Mouse (Mus musculus): ENCODE results near the gene Cyp2w1.

Cyp2w1 gene

DNA sequence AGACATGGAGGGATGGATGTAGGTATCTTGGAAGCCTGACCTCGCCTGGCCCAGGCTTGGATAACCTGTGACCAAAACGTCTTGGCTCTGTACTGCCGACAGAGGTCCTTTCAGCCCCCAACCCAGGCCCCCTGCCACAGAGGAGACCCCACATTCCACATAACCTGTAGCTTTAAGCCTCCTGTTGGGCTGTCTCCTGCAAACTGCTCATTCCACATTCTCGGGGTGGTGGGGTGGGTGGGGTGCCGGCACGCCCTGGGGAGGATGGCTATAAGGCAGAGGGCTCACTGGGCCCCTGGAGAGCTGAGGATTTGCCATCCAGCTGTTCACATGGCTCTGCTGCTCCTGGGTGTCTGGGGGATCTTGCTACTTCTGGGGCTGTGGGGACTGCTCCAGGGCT, at the start of gene Cyp2w1:
Gene Cyp2w1 (plus strand): TSS at position 301 of the 400 bp plus-strand sequence.
- no peak for DNase-seq

DNA sequence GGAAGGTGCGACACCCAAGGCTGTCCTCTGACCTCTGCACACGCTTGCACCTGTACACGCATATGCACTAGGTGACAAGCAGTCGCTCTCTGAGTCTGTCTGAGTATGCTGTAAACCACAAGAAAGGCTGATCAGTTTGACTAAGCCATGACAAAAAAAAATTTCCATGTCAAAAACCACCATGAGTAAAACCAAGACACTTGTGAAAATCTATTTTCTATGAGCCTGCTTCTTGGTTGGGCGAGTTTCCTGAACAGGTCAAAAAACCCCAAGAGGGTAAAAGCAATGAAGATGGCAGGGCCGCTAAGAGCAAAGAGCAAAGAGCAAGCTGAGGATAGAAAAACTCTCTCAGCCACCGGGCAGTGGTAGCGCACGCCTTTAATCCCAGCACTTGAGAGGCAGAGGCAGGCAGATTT, 48.8 kb upstream of the Cyp2w1 start:
- no peak for DNase-seq

DNA sequence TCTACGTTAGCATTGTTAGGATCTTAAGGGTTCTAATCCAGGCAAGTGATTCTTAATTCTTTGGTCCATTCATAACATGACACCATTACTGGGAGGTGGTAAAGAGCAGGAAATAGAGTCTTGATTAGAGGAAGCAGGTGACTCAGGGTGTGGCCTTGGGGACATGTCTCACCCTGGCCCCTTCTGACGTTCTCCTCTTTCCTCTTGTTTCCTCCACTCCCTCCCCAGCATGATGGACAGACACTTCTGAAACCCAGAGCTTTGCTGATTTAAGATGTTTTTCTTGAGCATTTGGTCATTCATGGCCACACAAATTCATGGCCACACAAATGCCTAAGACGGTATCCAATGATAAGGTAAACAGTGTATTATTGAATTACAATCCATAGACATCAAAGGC, 42.5 kb upstream of the Cyp2w1 start:
- DNase-seq, result no peak

DNA sequence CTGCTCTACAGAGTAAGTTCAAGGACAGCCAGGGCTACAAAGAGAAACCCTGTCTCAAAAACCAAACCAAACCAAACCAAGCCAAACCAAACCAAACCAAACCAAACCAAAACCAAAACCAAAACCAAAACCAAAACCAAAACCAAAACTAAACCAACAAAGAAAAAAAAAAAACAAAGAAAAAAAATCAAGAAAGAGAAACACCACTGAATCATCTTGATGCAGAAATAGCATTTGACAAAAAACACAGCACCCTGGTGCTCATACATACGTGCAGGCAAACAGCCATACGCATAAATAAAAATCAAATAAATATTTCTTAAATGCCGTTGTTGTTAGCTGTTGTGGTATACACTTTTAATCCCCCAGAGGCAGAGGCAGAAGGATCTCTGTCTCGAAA, 41.9 kb upstream of the Cyp2w1 start:
- no peak for DNase-seq

DNA sequence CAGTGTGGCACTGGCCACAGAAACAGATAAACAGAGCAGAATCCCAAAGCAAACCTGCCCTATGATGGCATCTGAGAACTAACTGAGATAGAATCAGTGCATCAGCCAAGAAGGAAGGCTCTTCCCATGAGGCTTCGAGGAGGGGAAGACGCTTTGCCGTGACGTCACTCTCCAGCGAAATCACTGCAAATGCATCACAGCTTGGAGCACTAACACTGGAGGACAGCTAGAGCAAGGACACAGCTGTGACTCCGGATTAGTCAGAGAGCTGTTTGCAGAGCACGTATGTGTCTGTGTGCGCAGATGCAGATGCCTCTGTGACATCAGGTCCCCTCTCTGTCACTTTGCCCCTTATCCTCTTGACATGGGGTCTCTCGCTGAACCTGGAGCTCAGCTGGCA, 40.6 kb upstream of the Cyp2w1 start:
- no peak for DNase-seq

DNA sequence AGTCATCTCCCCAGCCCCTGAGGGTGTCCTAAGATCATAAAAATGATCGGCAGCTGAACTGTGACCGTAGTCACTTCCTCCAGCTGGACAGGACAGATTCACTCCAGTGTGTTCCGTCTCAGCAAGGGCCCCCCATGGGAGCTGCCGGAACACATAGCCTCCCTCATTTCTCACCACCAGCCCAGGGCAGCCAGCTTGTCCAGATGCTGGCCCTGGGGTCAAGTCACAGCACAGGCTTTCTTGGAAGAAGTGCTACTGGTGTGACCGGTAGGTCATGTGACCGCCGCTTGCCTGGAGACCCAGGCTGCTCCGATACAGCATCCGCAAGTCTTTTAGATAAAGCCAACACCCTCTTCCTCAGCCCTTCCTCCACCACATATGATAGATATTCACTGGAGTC, 38.9 kb upstream of the Cyp2w1 start:
- no peak for DNase-seq

DNA sequence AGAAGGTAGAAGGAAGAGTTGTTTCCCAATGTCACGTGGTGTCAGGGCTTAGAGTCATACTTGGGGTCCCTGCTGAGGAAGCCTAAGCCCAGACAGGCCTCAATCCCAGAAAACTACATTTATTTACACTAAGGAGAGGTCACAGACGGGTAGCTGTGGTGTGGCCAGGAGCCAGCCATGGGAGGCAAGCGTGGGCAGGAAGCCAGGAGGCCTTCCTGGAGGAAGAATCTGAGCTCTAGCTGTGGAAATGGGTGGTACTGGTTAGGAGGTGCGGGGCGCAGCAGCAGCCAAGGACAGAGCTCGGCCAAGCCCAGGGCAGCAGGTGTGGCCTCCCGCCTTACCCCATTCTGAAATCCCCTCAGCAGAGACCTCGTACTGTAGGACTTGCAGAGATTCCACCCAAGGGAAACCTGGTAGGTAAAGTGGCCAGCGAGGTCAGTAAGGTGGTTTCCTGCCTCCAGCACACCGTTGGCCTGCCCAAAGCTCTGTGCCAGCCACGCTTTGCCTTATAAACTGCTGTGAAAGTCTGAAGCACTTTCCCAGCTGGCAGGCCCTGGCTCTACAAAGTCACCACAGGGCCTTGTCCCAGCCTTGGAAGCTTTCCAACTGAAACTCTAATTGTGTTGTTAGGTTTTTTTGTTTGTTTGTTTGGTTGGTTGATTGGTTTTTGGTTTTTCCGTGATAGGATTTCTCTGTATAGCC, 37.3 kb upstream of the Cyp2w1 start:
- no peak for DNase-seq

DNA sequence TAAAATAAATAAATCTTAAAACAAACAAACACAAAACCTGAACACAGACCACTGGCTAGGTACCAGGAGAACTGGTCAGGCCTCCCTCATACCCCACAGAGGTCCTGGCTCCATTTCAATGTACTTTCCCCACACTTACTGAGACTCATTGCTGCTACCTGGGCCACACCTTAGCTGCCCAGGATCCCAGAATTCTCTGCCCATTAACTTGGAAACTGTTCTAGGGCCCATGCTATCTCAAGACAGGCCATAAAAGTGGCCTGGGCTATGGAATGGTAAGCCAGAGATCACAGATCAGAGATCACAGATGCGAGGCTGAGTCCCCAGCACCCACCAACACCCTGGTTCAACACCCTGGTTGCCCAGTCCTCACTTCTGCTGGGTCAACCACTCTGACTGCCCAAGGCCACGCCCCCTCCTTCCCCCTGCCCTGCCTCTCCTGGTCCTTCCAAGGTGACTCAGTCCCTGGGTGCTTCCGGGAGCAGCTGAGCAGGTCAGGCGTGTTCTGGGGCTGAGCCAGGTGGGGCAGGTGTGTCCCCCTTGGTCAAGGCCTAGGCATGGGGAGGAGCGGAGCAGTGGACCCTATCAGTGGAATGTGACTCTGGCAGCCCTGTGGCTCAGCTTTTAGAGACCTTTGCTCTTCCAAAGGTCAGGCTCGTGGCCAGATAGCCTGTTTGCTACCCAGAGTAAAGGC, 35.3 kb upstream of the Cyp2w1 start:
- peak in 1 of 2 experiments; percentile 35 for DNase-seq

DNA sequence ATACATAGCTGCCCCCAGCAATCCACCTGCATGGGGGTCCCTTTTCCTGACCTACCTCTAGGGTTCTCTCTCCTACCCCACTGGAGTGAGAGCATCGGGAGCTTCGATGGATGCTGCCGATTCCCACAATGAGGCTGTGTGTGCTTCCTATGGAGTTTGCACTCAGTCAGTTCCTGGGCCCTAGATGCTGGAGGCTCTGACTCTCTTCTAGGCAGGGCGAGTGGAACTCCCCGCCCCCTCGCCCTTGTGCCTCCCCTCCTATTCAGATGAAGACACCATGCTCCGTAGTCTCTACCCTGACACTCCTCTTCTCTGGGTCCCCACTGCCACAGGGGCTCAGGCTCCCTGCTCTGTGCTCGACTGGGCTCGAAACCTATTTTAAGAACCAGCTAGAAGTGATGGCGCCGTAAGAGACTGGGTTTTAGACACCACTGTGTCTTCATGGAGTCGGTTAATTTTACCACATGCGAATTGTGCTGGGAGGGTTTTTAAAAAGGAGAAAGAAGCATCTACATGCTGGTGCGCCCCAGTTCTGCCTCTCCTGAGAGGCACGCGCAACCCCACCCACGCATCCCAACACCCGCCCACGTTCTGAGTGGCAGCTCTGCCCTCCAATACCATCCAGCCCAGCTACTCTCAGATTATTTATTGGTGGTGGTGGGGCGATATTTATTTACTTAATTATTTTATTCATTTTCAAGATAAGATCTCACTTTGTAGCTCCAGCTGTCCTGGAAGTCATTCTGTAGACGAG, 34.5 kb upstream of the Cyp2w1 start:
- no peak for DNase-seq

DNA sequence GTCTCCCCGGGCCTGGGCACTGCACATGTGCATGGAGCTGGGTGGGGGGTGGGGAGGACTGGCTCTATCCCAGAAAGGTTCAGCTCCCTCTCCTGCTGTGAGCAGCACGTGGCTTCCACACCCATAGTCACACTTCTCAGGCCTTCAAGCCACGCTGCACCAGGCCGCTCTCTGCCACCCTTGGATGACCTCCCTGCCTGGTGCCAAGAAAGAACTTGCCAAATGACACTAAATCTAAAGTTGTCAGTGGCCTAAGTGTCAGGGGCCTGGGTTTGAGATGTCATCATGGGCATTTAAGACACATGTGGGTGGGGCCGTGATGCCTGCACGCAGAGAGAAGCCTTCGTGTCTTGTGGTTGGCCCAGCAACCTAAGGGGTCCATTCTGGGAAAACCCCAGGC, 32.0 kb upstream of the Cyp2w1 start:
- DNase-seq, result no peak

DNA sequence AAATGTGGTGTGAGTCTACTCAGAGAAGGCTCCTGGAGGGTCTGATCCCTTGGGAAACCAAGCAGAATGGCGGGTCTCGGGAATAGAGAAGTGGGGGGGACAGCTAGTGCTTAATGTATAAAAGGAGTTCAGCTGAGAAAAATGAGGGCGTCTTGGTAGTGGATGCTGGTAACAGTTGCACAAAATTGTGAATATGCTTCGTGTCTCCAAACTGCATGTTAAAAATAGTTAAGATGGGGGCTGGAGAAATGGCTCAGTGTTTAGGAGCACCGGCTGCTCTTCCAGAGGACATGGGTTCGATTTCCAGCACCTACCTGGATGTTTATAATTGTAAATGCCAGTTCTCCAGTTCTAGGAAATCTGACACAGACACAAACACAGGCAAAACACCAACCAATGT, 31.1 kb upstream of the Cyp2w1 start:
- DNase-seq, result no peak

DNA sequence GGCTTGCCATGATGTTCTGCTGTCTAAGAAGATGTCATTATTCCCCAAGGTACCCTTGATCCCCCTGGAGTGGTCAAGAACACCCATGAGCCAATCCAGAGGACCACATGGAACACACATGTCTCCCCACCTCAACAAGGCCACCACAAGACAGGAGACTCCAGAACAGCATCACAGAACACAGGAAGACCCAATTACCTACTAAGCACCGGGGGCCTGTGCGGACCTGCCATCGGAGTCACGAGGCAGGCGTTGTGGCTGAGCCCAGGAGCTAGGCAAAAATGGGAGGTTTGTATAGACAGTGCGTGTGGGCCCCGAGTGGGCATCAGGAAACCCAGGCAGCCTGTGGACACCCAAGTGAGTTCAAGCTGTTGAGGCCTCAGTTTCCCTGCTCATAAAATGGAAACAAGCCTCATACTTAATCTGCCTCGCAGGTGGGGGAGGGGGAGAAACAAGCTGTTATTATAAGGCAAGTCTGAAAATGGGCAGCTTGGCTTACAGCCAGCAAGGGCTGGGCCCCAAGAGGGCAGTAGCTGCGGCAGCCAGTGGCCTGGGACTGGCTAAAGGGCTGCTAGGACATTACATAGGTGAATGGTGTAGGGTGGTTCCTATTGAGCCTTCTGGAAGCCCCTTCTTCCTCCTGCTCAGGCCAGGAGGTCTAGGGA, 29.0 kb upstream of the Cyp2w1 start:
- peak; percentile 65 to 68 for DNase-seq

DNA sequence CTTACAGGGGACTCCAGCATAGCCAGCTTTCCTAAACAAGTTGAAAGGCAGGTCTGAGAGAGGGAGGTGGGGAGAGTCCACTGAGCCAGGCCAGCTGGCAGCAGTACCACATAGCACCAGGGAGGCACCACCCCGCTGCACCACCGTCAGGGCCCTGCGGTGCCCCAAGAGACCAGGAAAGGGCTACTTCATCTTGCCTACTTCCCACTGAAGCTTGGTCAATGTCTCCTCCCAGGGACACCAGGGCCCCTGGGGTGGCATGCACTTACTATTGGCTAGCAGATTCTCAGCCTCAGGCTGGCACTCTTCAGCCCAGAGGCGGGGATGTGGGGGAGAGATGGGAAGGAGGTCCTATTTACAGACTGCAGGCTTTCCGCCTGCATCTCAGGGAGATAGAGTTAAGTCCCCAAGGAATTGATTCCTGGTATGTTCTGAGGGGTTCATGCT, 28.3 kb upstream of the Cyp2w1 start:
- DNase-seq, result peak; percentile 62 to 64

DNA sequence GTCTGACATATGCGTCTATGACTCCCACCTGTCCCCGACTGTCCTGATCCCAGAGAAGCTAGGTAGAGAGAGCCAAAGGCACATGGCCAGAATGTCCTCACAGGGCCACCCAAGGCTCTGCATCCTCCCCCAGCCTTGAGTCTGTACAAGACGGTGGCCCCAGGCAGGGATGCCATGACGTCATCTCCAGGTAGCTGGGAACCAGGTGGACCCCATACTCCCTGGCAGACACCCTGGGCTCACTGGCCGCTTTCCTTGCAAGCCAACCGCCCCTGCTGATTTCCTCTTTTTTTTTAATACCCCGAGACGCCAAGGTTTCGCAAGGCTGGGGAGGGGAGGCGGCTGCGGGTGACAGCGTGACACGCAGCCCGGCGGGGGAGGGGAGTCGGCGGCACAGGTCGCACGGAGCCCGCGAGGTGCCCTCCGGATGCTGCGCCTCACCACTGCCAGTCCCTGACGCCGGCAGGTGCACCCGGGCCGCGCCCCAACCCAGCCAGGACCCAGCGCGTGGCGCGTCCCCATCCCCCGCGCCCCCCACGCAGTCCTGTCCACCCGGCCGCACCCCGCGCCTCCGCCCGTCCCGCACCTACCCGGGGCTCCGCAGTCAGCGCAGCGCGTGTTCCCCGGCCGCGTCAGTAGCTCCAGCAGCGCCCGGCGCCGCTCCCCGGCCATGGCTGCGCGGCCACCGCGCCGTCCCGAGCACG, 27.6 kb upstream of the Cyp2w1 start:
- peak; percentile 85 for DNase-seq

DNA sequence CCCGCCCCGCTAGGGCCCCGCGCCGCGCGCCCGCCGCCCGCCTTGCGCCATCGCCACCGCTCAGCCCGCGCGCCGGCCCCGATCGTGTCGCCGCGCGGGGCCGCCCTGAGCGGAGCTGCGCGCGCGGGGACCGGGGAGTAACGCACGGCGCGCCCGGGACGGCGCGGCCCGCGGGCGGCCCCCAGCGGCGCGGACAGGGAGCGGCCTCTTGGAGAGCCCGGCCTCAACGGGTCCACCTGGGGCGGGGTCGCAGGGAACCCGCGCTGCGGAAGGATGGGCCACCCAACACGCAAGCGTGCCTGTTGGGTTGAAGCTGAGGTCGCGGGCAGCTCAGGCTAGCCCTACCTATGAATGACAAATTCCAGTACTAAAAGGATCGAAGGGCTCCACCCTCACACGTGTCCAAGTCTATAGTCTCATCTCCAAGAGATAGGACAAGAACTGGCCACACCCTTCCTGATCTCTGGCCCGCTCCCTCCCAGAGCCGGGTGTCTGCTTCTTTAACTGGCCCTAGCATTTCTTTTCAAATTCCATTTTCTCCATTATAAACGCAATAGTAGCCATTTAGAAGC, 26.9 kb upstream of the Cyp2w1 start, which contains the start of gene Adap1:
Gene Adap1 (minus strand): TSS at position 228 of the 572 bp plus-strand sequence.
- peak; percentile 75 to 80 for DNase-seq

DNA sequence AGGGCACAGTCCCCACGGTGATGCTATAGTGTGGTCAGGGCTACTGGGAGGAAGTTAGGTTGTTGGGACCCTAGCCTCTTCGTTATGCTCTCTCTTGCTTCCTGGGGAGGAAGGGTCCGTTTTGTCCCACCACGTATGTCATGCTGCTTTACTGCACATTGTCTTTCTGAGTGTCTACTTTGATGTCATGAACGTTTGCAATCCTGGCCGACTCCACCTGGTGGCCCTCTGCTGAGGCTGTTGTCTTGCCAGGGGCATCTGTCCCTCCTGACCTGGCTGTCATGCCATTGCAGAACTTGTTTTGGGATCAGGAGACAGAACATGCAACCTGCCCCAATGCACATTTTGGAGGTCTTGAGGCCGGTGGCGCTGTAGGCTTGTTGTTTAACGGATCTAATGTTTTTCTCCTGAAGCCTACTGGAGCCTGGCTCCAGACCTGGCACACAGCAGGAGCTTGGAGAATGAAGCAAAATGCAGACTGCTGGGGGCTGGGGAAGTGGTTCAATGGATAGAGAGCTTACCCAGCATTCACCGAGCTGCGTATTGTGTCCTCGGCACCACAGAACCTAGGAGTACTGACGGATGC, 26.2 kb upstream of the Cyp2w1 start:
- peak in 1 of 2 experiments; percentile 57 for DNase-seq

DNA sequence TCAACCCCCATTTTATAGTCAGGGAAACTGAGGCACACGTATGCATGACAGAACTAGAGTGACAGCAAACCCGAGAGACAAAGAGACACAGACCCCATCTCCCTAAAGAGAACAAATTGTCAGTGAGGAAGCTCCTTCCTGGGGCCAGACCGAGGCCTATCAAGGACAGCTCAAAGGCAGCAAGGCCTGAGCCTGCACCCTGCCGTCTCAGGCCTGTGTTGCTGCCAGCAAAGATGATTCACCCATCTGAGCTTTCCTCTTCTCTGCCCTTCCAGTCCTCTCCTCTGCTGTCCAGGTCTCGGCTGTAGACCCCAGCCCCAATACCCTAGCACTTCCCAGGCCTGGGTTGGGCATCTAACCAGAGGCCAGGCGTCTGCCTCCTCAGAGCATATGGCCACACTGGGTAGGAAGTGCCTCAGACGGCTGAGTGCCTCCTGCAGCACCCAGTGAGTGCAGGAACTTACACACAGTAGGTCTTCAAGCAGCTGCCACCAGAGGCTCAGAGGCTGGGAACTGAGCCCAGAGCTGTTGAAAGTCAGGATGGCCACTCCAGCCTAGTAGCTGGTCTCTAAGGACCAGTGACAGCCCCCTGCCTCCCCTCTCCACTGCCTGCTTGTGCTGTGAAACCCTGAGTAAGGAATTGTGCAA, 25.3 kb upstream of the Cyp2w1 start:
- DNase-seq, result no peak

DNA sequence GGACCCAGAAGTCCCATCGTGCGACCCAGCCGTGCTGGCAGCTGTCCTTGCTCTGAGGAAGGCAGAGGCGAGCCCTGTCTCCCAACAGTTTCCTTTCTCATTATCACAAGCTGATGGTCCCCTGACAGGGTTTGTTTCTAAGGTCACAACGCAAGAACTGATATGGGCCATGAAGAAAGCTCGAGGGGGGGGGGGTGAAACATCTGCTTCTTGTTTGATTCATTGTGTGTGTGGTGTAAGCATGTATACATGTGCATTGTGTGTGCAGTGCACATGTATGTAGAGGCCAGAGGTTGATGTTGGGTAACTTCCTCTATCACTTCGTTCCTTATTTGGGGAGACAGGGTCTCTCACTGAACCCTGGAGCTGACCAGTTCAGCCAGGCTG, 24.8 kb upstream of the Cyp2w1 start:
- no peak for DNase-seq

DNA sequence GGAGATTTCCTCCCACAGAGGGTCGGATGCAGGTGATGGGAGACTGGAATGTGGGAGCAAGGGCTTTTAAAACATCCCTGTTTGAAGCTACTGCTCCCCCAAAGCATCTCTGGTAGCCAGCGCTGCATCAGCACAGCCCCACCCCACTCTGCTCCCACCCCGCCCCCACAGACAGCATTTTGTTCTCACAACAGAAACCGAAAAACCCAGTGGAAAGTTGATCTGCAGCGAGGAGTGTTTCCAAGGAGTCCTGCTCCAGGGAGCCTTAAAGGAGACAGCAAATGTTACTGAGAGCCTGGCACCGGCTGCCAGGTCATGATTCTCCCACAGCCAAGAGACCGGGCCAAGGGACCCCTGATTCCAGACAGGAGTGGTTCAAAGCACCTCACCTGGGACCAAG, 21.7 kb upstream of the Cyp2w1 start:
- no peak for DNase-seq

DNA sequence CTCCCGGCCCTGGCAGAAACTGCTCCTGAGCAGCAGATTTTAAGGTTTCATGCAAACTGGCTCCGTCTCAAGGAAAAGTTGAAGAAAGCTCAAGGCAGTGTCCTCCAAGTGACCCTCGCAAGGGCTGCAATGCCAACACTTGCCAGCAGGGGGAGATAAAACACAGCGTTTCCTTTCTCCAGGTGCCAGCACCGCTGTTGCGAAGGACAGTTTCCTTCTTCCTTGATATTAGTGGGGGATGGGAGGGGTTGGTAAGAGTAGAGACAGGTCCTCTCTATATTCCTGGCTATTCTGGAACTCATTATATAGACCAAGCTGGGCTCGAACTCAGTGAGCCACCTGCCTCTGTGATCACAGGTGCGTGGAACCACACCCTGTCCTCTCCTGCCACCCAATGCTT, 20.7 kb upstream of the Cyp2w1 start:
- peak; percentile 92 to 95 for DNase-seq

DNA sequence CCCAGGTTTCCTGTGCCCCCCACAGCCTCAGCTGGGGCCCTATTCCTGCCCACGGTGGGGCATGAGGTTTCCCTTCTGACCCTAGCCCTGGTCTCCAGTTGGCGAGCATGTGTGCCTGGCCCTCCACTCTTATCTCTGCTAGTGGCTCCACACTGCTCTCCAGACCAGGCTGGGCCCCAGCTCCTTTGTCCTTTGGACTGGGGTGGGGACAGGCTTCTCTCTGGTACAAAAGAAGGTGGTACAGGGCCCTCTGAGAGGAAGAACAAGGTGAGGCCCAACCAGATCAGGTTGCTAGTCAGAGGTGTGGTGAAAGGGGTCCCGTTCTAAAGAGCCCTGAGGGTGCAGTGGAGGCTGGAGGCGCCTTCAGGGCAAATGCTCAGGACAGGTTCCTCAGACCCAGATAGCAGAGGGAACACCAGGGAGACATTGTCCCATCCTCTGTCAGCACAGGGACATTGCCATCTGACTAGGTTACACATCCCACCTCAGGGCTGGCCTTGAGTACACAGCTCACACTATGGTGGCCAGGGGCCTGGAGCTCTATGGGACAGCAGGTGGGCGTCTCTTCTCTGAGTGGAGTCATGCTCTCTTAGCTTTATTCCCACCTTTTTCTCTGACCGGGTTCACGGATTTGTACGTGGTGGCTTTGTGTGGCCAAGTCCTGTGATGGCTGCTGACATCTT, 19.7 kb upstream of the Cyp2w1 start:
- no peak for DNase-seq
